Mouse (Mus musculus) CD4-positive helper T cell, adult 2 months (primary cell): ENCODE data around the gene Atxn1l.
A peak's percentile ranks its signal among the peaks of the same experiment; 100 is the strongest.

Source experiments
- DNase-seq: peaks from one replicate; pipeline ENCODE4 v3.0.0-alpha.2; 2012; ENCODE audit warnings: low read depth, missing footprints, low spot score

The Atxn1l gene

GRCm38 (mm10) chr8:109731012-109731411, 6.5 kb downstream of the Atxn1l start:
- DNase-seq: no peak

GRCm38 (mm10) chr8:109725106-109725505, 12.4 kb downstream of the Atxn1l start:
- no peak for DNase-seq

GRCm38 (mm10) chr8:109714961-109715360, 22.6 kb downstream of the Atxn1l start:
- no peak for DNase-seq

GRCm38 (mm10) chr8:109712521-109712920, 25.0 kb downstream of the Atxn1l start:
- DNase-seq: no peak

- peak; percentile 77 for DNase-seq
These were observed 29.6 kb downstream of the Atxn1l start for GRCm38 (mm10) chr8:109707921-109708320.

GRCm38 (mm10) chr8:109706874-109707237, 30.7 kb downstream of the Atxn1l start:
- DNase-seq: peak; percentile 81

- peak; percentile 35 for DNase-seq
These were observed 31.3 kb downstream of the Atxn1l start for GRCm38 (mm10) chr8:109706076-109706873.

- peak; percentile 93 for DNase-seq
These were observed 32.0 kb downstream of the Atxn1l start, which contains the start of gene Zfp821 for GRCm38 (mm10) chr8:109705320-109706075. Gene Zfp821, plus strand, starts transcription at chr8:109705546.

GRCm38 (mm10) chr8:109704565-109705319, 32.8 kb downstream of the Atxn1l start:
- no peak for DNase-seq

GRCm38 (mm10) chr8:109698477-109698876, 39.1 kb downstream of the Atxn1l start:
- no peak for DNase-seq

- DNase-seq: no peak
These were observed 39.8 kb downstream of the Atxn1l start for GRCm38 (mm10) chr8:109697754-109698153.

- DNase-seq: peak; percentile 32
These were observed 43.4 kb downstream of the Atxn1l start for GRCm38 (mm10) chr8:109694154-109694553.

GRCm38 (mm10) chr8:109693146-109693900, 44.2 kb downstream of the Atxn1l start, which contains the start of gene Ist1:
Gene Ist1, minus strand, starts transcription at chr8:109693260.
- peak; percentile 100 for DNase-seq

GRCm38 (mm10) chr8:109692443-109693145, 44.9 kb downstream of the Atxn1l start:
- DNase-seq: peak; percentile 23

GRCm38 (mm10) chr8:109691769-109692168, 45.8 kb downstream of the Atxn1l start:
- DNase-seq: peak; percentile 56

- DNase-seq: no peak
These were observed 50.3 kb downstream of the Atxn1l start for GRCm38 (mm10) chr8:109687248-109687647.

- no peak for DNase-seq
These were observed 55.4 kb downstream of the Atxn1l start for GRCm38 (mm10) chr8:109682120-109682519.

GRCm38 (mm10) chr8:109681535-109681934, 56.0 kb downstream of the Atxn1l start:
- no peak for DNase-seq
